Mouse (Mus musculus) hindbrain, embryonic 10.5 days (tissue): Measurements from ENCODE around the gene Desi2. TPM values are rescaled to one million over a fixed set of nuclear protein-coding genes. Genes with fewer than 3 reads are reported as not detected.
"Not testable (repeated sequence)": the region's sequence is repeated elsewhere in the genome, so short reads cannot be mapped to it uniquely, and the experiment has no call there.

Source experiments
- DNase-seq: peaks from one replicate; pipeline ENCODE4 v3.0.0-alpha.2; 2017; ENCODE audit warnings: low spot score
- H3K27ac ChIP-seq: fragments of 300-500 bp; sonication (generic); 2 replicates; pipeline ENCODE4 v1.5.1; 2016; ENCODE audit warnings: mild to moderate bottlenecking, moderate library complexity
- H3K27me3 ChIP-seq: fragments of 300-500 bp; sonication (generic); 2 replicates; pipeline ENCODE4 v1.6.1; 2016; ENCODE audit warnings: mild to moderate bottlenecking; ENCODE audit not compliant: poor library complexity, insufficient read depth, severe bottlenecking
- H3K36me3 ChIP-seq: fragments of 300-500 bp; sonication (generic); 2 replicates; pipeline ENCODE4 v1.6.1; 2016; ENCODE audit warnings: mild to moderate bottlenecking, moderate library complexity
- H3K4me1 ChIP-seq: fragments of 300-500 bp; sonication (generic); replicated peaks from 2 replicates; pipeline ENCODE4 v1.6.1; 2016; ENCODE audit warnings: mild to moderate bottlenecking
- H3K4me3 ChIP-seq: fragments of 300-500 bp; sonication (generic); 2 replicates; pipeline ENCODE4 v1.5.1; 2016; ENCODE audit warnings: mild to moderate bottlenecking, moderate library complexity
- H3K9me3 ChIP-seq: fragments of 300-500 bp; sonication (generic); 2 replicates; pipeline ENCODE4 v1.6.1; 2016; ENCODE audit warnings: mild to moderate bottlenecking, moderate library complexity
- WGBS: fragments of 180-500 bp; shearing (Covaris S2); methylation state at CpG from one replicate; pipeline ENCODE4 v1.1.7; 2016; 5-methylcytosine and 5-hydroxymethylcytosine counted together
- polyA plus RNA-seq: library from polyadenylated mRNA; unstranded; fragments of >200 nt; fragmentation: Nextera tagmentation; extraction: Ambion mirVana; gene quantifications from 2 replicates; pipeline ENCODE4 v1.2.1, GENCODE M21; 2016

Desi2 gene
- polyA plus RNA-seq, 1 experiment from 2014 or later, result 12.7 TPM

GRCm38 (mm10) chr1:178276054-178276911, 89.1 kb downstream of the Desi2 start:
- Histone ChIP-seq H3K36me3 (no peaks in the 10 kb centered on the region), H3K27me3 (peaks cover 37% of the 10 kb centered on the region), H3K4me3 (peak overlapping the region; percentile 71), H3K27ac (peak overlapping the region; percentile 91), H3K4me1 (peaks cover 25% of the 10 kb centered on the region; the same call in 1 of the 2 replicates), H3K9me3 (no peaks in the 10 kb centered on the region)
- DNase-seq, result peak; percentile 73
- whole genome bisulfite sequencing, result under 1% methylated on average over 86 of the region's 87 CpGs

GRCm38 (mm10) chr1:178283314-178283713, 96.1 kb downstream of the Desi2 start:
- not testable (repeated sequence) for H3K27me3 ChIP-seq, H3K27ac ChIP-seq, DNase-seq, H3K36me3 ChIP-seq, H3K4me1 ChIP-seq, H3K9me3 ChIP-seq, H3K4me3 ChIP-seq
- 85% methylated on average over 3 of the region's 3 CpGs for WGBS

GRCm38 (mm10) chr1:178283946-178284720, 96.9 kb downstream of the Desi2 start:
- H3K27ac ChIP-seq, result no peak overlapping the region
- no peaks in the 10 kb centered on the region for H3K27me3 ChIP-seq
- no peaks in the 10 kb centered on the region for H3K9me3 ChIP-seq
- WGBS, result 71% methylated on average over 2 of the region's 2 CpGs
- H3K36me3 ChIP-seq, result no peaks in the 10 kb centered on the region
- H3K4me1 ChIP-seq, result no peaks in the 10 kb centered on the region
- no peak for DNase-seq
- no peak overlapping the region for H3K4me3 ChIP-seq

- Histone ChIP-seq H3K36me3 (no peaks in the 10 kb centered on the region), H3K4me3 (no peak overlapping the region), H3K4me1 (no peaks in the 10 kb centered on the region), H3K27me3 (no peaks in the 10 kb centered on the region), H3K9me3 (no peaks in the 10 kb centered on the region), H3K27ac (no peak overlapping the region)
- WGBS, result 65% methylated on average over 8 of the region's 8 CpGs
- DNase-seq, result no peak
These were observed 100.5 kb downstream of the Desi2 start for GRCm38 (mm10) chr1:178287601-178288176.

- H3K27ac ChIP-seq, result no peak overlapping the region
- no peaks in the 10 kb centered on the region for H3K27me3 ChIP-seq
- WGBS, result 85% methylated on average over 3 of the region's 3 CpGs
- H3K9me3 ChIP-seq, result no peaks in the 10 kb centered on the region
- H3K36me3 ChIP-seq, result no peaks in the 10 kb centered on the region
- no peaks in the 10 kb centered on the region for H3K4me1 ChIP-seq
- DNase-seq, result no peak
- no peak overlapping the region for H3K4me3 ChIP-seq
These were observed 104.5 kb downstream of the Desi2 start for GRCm38 (mm10) chr1:178291716-178292115.

- no peak overlapping the region for H3K4me3 ChIP-seq
- H3K36me3 ChIP-seq, result no peaks in the 10 kb centered on the region
- no peaks in the 10 kb centered on the region for H3K9me3 ChIP-seq
- DNase-seq, result no peak
- no peak overlapping the region for H3K27ac ChIP-seq
- H3K27me3 ChIP-seq, result no peaks in the 10 kb centered on the region
- H3K4me1 ChIP-seq, result no peaks in the 10 kb centered on the region
- WGBS, result 98% methylated on average over 1 of the region's 1 CpGs
These were observed 106.8 kb downstream of the Desi2 start for GRCm38 (mm10) chr1:178294051-178294450.

GRCm38 (mm10) chr1:178301261-178301660, 114.0 kb downstream of the Desi2 start:
- not testable (repeated sequence) for H3K27ac ChIP-seq, H3K9me3 ChIP-seq, H3K4me1 ChIP-seq, H3K27me3 ChIP-seq, DNase-seq, H3K36me3 ChIP-seq, H3K4me3 ChIP-seq
- 88% methylated on average over 2 of the region's 2 CpGs for WGBS

- peak; percentile 74 for DNase-seq
- 35% methylated on average over 3 of the region's 3 CpGs for WGBS
These were observed 116.2 kb downstream of the Desi2 start for GRCm38 (mm10) chr1:178303425-178303824.

More at GRCm38 (mm10) chr1:178303425-178303824, 116.2 kb downstream of the Desi2 start:
- H3K36me3 ChIP-seq, result no peaks in the 10 kb centered on the region
- no peak overlapping the region for H3K27ac ChIP-seq
- H3K27me3 ChIP-seq, result no peaks in the 10 kb centered on the region
- H3K4me3 ChIP-seq, result no peak overlapping the region
- 0 out of 2 replicates have a peak, but pooled peaks cover 5% of the 10 kb centered on the region for H3K9me3 ChIP-seq
- H3K4me1 ChIP-seq, result no peaks in the 10 kb centered on the region

Other genes with a start within 250 kb of the Desi2 start
- gene Catspere2, start 204.0 kb upstream of the Desi2 start, polyA plus RNA-seq, result 0.16 TPM in 1 of 2 replicates, not detected in the other
- gene Cox20, start 131.7 kb downstream of the Desi2 start, polyA plus RNA-seq, result 87.1 and 109 TPM in 2 replicates
- 466 and 470 TPM in 2 replicates for gene Hnrnpu, start 150.4 kb downstream of the Desi2 start, polyA plus RNA-seq
- 7.0 and 7.9 TPM in 2 replicates for gene Efcab2, start 218.7 kb downstream of the Desi2 start, polyA plus RNA-seq